8 mouse cellular contexts compared by ENCODE assay signal in the genomic region with DNA sequence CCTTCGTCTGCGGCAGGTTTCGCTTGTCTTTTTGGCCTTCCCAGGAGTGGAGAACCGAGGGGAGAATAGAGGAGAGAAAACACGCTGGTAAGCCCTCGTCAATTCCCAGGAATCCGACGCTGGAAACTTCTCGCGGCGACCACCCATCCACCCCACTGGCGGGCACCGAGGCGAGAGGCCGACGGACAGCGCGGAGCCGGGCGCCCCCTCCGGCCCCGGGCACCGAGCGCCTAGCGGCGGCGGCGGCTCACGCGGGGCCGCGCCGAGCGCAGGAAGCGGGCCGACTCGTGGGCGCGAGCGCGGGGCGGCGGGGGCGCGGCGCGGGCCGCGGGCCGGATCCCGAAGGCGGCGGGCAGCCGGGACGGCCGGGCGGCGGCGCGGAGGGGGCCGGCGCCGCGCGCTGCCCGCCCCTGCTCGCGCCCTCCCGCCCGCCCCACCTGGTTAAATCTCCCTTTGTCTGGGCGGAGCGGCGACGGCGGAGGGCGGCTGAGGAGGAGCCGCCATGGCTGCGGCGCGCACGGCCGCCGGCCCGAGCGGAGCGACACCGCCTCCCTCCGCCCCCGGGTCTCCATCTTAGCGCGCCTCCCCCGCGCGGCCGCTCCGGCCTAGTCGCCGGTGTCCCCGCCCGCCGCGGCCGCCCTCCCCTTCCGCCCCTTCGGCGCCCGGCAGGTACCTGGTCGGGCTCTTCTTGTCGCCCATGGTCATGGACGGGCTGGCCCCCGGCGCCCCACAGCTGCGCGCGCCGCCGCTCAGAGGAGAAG. TPM values are rescaled to one million over a fixed set of nuclear protein-coding genes. Genes with fewer than 3 reads are reported as not detected.
DNase-seq lines count a peak whose midpoint lies in the region; ATAC-seq and TF ChIP-seq lines count a peak whose summit lies in the region.

No protein-coding gene starts in this region.

- H3K79me3 ChIP-seq in C2C12 (ENCODE audit: low read depth): peaks cover 47% of the 10 kb centered on the region

- 6% methylated on average over 75 of the region's 117 CpGs for WGBS in heart, embryonic 12.5 days
- WGBS in kidney, embryonic 16.5 days: under 1% methylated on average over 45 of the region's 117 CpGs
- under 1% methylated on average over 58 of the region's 117 CpGs for WGBS in liver, embryonic 12.5 days (ENCODE audit: insufficient replicate concordance)

- H3K9ac ChIP-seq in heart, embryonic 12.5 days: peak overlapping the region; percentile 98
- H3K9ac ChIP-seq in kidney, embryonic 16.5 days (replicated peaks; ENCODE audit: low read length): peak overlapping the region; percentile 91
- H3K9ac ChIP-seq in liver, embryonic 12.5 days: peak overlapping the region; percentile 89

- peak overlapping the region; percentile 81 for H3ac ChIP-seq in C2C12 (ENCODE audit: control insufficient read depth, insufficient read length, low read depth)

- peak; percentile 23 for TF ChIP-seq CTCF in C2C12 (IDR thresholded peaks at IDR 0.05; ENCODE audit: control insufficient read depth, insufficient read depth, insufficient read length)
- no peak for TF ChIP-seq CTCF in brain, embryonic 14.5 days (IDR thresholded peaks at IDR 0.05; ENCODE audit: borderline replicate concordance, extremely low read depth, insufficient read depth, insufficient read length)

- H3K79me2 ChIP-seq in C2C12 (ENCODE audit: control insufficient read depth, insufficient read depth): peaks cover 49% of the 10 kb centered on the region

- H3K27ac ChIP-seq in heart, embryonic 12.5 days (ENCODE audit: poor library complexity, severe bottlenecking): peak overlapping the region; percentile 98
- peak overlapping the region; percentile 83 for H3K27ac ChIP-seq in kidney, embryonic 16.5 days (ENCODE audit: low read length)
- peak overlapping the region; percentile 92 for H3K27ac ChIP-seq in liver, embryonic 12.5 days

- no peaks in the 10 kb centered on the region for H3K9me3 ChIP-seq in heart, embryonic 12.5 days (replicated peaks)
- H3K9me3 ChIP-seq in kidney, embryonic 16.5 days (ENCODE audit: low read length): no peaks in the 10 kb centered on the region
- H3K9me3 ChIP-seq in liver, embryonic 12.5 days (replicated peaks): no peaks in the 10 kb centered on the region

- H3K27me3 ChIP-seq in C2C12 (ENCODE audit: control insufficient read depth, insufficient read depth, insufficient read length): no peaks in the 10 kb centered on the region
- peaks cover 13% of the 10 kb centered on the region; the same call in 1 of the 2 replicates for H3K27me3 ChIP-seq in heart, embryonic 12.5 days (replicated peaks)
- H3K27me3 ChIP-seq in kidney, embryonic 16.5 days (ENCODE audit: insufficient read depth, low read length): peaks cover 12% of the 10 kb centered on the region; the same call in 1 of the 2 replicates
- H3K27me3 ChIP-seq in liver, embryonic 12.5 days (replicated peaks): peaks cover 28% of the 10 kb centered on the region; the same call in 1 of the 2 replicates
- no peaks in the 10 kb centered on the region for H3K27me3 ChIP-seq in splenic B cell, adult 2 months (ENCODE audit: control insufficient read depth, insufficient read depth, low read length, poor library complexity, severe bottlenecking)

- peak; percentile 69 for DNase-seq in brain, embryonic 14.5 days (ENCODE audit: low read depth)
- peak; percentile 33 to 54 for DNase-seq in natural killer cell, adult 2 months (ENCODE audit: low spot score in 2 of 2)
- peak; percentile 75 for DNase-seq in splenic B cell, adult 2 months (ENCODE audit: low read depth, low spot score)

- H3K4me3 ChIP-seq in C2C12 (ENCODE audit: insufficient read depth, poor library complexity, severe bottlenecking): peak overlapping the region; percentile 53
- H3K4me3 ChIP-seq in heart, embryonic 12.5 days: peak overlapping the region; percentile 97
- peak overlapping the region; percentile 71 for H3K4me3 ChIP-seq in kidney, embryonic 16.5 days (ENCODE audit: low read length)
- peak overlapping the region; percentile 83 for H3K4me3 ChIP-seq in liver, embryonic 12.5 days

- peak overlapping the region; percentile 97 for H3K4me2 ChIP-seq in heart, embryonic 12.5 days
- H3K4me2 ChIP-seq in kidney, embryonic 16.5 days (replicated peaks; ENCODE audit: low read depth, low read length): peak overlapping the region; percentile 87
- H3K4me2 ChIP-seq in liver, embryonic 12.5 days: peak overlapping the region; percentile 79

- H3K36me3 ChIP-seq in C2C12 (ENCODE audit: control insufficient read depth, insufficient read depth): peaks cover 10% of the 10 kb centered on the region
- H3K36me3 ChIP-seq in heart, embryonic 12.5 days: 0 out of 2 replicates have a peak, but pooled peaks cover 3% of the 10 kb centered on the region
- no peaks in the 10 kb centered on the region for H3K36me3 ChIP-seq in kidney, embryonic 16.5 days (ENCODE audit: insufficient read depth, low read length)
- no peaks in the 10 kb centered on the region; the same call in 1 of the 2 replicates for H3K36me3 ChIP-seq in liver, embryonic 12.5 days
- H3K36me3 ChIP-seq in splenic B cell, adult 2 months (ENCODE audit: control insufficient read depth, insufficient read depth, low read length, poor library complexity, severe bottlenecking): no peaks in the 10 kb centered on the region

- H3K4me1 ChIP-seq in heart, embryonic 12.5 days (replicated peaks): peaks cover 30% of the 10 kb centered on the region
- H3K4me1 ChIP-seq in kidney, embryonic 16.5 days (ENCODE audit: insufficient read depth, low read length): peaks cover 30% of the 10 kb centered on the region
- peaks cover 43% of the 10 kb centered on the region for H3K4me1 ChIP-seq in liver, embryonic 12.5 days

- peak; percentile 53 for ATAC-seq in erythroblast, adult 5-6 weeks (replicated peaks; ENCODE audit: low FRiP score, poor library complexity, severe bottlenecking)
- ATAC-seq in heart, embryonic 12.5 days (ENCODE audit: insufficient number of reproducible peaks, low FRiP score): peak; percentile 78
- ATAC-seq in kidney, embryonic 16.5 days (ENCODE audit: low FRiP score, low TSS enrichment): peak; percentile 75
- ATAC-seq in liver, embryonic 12.5 days: peak; percentile 72

- TF ChIP-seq POLR2A in brain, embryonic 14.5 days (IDR thresholded peaks at IDR 0.05; ENCODE audit: borderline replicate concordance, extremely low read depth, insufficient read depth, insufficient read length, poor library complexity, severe bottlenecking): no peak; the same call in 1 of the 2 replicates

TF ChIP-seq in C2C12, 6 proteins besides CTCF, POLR2A, EP300 and RAD21:
- no peak for TF ChIP-seq CEBPB (IDR thresholded peaks at IDR 0.05; ENCODE audit: low read depth)
- no peak for TF ChIP-seq MYOD1 (IDR thresholded peaks at IDR 0.05; ENCODE audit: control insufficient read depth, insufficient read length, low read depth)
- TF ChIP-seq MAX (IDR thresholded peaks at IDR 0.05): no peak
- no peak for TF ChIP-seq FOSL1 (IDR thresholded peaks at IDR 0.05; ENCODE audit: insufficient read depth, low read length, poor library complexity, severe bottlenecking)
- no peak for TF ChIP-seq USF1 (IDR thresholded peaks at IDR 0.05; ENCODE audit: low read depth)
- no peak for TF ChIP-seq MYOG (IDR thresholded peaks at IDR 0.05; ENCODE audit: control insufficient read depth, extremely low read depth, insufficient read length)

RNA-seq across cellular contexts. Expression of gene Rybp, which starts 0.5 kb away (rescaled TPM):
- 7.4 TPM for polyA plus RNA-seq in C2C12 (2012; fragmentation: generic; extraction: Trizol)
- polyA plus RNA-seq in brain, embryonic 14.5 days (2012; rRNA removed): 64.7 and 67.5 TPM in 2 replicates
- total RNA-seq in erythroblast, adult 5-6 weeks (2015; ENCODE audit: low replicate concordance): 11.7 and 12.7 TPM in 2 replicates
- 8.6 and 9.2 TPM in 2 replicates for total RNA-seq in erythroblast, adult 5-6 weeks (2017; ENCODE audit: low replicate concordance)
- 17.1 and 18.0 TPM in 2 replicates for polyA plus RNA-seq in heart, embryonic 12.5 days (2016; fragmentation: Nextera tagmentation; extraction: Ambion mirVana)
- 13.3 and 18.0 TPM in 2 replicates for polyA plus RNA-seq in kidney, embryonic 16.5 days (2015; fragmentation: Nextera tagmentation; extraction: Ambion mirVana)
- polyA plus RNA-seq in liver, embryonic 12.5 days (2016; fragmentation: Nextera tagmentation; extraction: Ambion mirVana): 9.8 and 10.0 TPM in 2 replicates

Comparison
In these comparisons a context has a peak if more than half of its experiments do, and no peak if none do; other contexts are left out.
1. Peak in every context shown above with its lines: DNase-seq, ATAC-seq, H3K4me3 ChIP-seq and H3K27ac ChIP-seq.